Mouse (Mus musculus) intestine, embryonic 15.5 days (tissue): ENCODE data around the gene Ssbp2. TPM values are rescaled to one million over a fixed set of nuclear protein-coding genes. Genes with fewer than 3 reads are reported as not detected.

Source experiments
- ATAC-seq: fragments of 200-750 bp; cut with Nextera tagmentation; 2 replicates; pipeline ENCODE4 v1.8.0; 2017; ENCODE audit warnings: moderate TSS enrichment, moderate library complexity
- H3K27ac ChIP-seq: fragments of 300-500 bp; sonication (generic); 2 replicates; pipeline ENCODE4 v1.5.1; 2015; ENCODE audit warnings: mild to moderate bottlenecking, inconsistent platforms
- H3K27me3 ChIP-seq: fragments of 300-500 bp; sonication (generic); replicated peaks from 2 replicates; pipeline ENCODE4 v1.6.1; 2015; ENCODE audit warnings: inconsistent platforms
- H3K36me3 ChIP-seq: fragments of 300-500 bp; sonication (generic); 2 replicates; pipeline ENCODE4 v1.6.1; 2015; ENCODE audit warnings: inconsistent platforms
- H3K4me1 ChIP-seq: fragments of 300-500 bp; sonication (generic); replicated peaks from 2 replicates; pipeline ENCODE4 v1.6.1; 2015; ENCODE audit warnings: inconsistent platforms
- H3K4me2 ChIP-seq: fragments of 300-500 bp; sonication (generic); replicated peaks from 2 replicates; pipeline ENCODE4 v1.6.1; 2015; ENCODE audit warnings: mild to moderate bottlenecking, inconsistent platforms
- H3K4me3 ChIP-seq: fragments of 300-500 bp; sonication (generic); replicated peaks from 2 replicates; pipeline ENCODE4 v1.5.1; 2015; ENCODE audit warnings: inconsistent platforms
- H3K9ac ChIP-seq: fragments of 300-500 bp; sonication (generic); 2 replicates; pipeline ENCODE4 v1.6.1; 2015; ENCODE audit warnings: inconsistent platforms
- H3K9me3 ChIP-seq: fragments of 300-500 bp; sonication (generic); 2 replicates; pipeline ENCODE4 v1.6.1; 2016; ENCODE audit warnings: inconsistent platforms
- WGBS: fragments of 180-500 bp; shearing (Covaris S2); methylation state at CpG from one replicate; pipeline ENCODE4 v1.1.7; 2015; 5-methylcytosine and 5-hydroxymethylcytosine counted together
- polyA plus RNA-seq: library from polyadenylated mRNA; unstranded; fragments of >200 nt; fragmentation: Nextera tagmentation; extraction: Ambion mirVana; gene quantifications from 2 replicates; pipeline ENCODE4 v1.2.1, GENCODE M21; 2015

Gene Ssbp2
- polyA plus RNA-seq, 1 experiment from 2014 or later = 79.3 TPM

DNA sequence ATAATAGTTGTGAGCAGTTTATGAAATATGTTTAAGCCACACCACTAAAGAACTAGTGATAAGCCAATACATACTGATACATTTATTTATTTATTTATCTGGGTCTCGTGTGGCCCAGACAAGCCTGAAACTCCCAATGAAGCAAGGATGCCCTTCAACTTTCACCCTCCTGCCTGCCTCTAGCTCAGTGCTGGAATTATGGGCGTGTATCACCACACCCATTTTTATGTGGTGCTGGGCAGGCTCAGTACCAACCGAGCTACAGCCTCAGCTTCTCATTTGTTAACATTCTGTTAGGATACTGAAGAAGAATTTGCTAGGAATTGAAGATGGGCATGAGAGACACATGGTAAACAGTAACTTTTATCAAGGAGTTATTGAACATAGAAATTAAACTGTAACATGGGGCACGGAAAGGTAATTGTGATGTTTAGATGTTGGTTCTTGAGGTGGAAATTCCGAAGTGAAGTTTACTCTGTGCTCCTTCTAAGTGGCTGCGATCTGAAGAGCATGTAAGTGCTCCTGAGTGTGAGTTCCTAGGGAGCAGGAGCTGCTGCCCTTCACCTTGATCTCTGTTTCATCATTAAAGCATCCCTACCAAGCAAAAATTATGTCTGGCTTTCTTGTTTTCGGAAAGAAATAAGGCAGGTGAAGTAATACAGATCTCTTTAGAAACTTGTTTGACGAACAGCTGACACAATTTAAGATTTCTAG, 5.1 kb downstream of the Ssbp2 start:
- no peaks in the 10 kb centered on the region for H3K9me3 ChIP-seq
- WGBS = 69% methylated on average over 8 of the region's 8 CpGs
- ATAC-seq = no peak
- H3K4me2 ChIP-seq = no peak overlapping the region
- H3K9ac ChIP-seq = no peak overlapping the region
- H3K27me3 ChIP-seq = no peaks in the 10 kb centered on the region
- H3K27ac ChIP-seq = no peak overlapping the region
- H3K4me1 ChIP-seq = peaks cover 4% of the 10 kb centered on the region
- no peaks in the 10 kb centered on the region for H3K36me3 ChIP-seq
- H3K4me3 ChIP-seq = no peak overlapping the region

DNA sequence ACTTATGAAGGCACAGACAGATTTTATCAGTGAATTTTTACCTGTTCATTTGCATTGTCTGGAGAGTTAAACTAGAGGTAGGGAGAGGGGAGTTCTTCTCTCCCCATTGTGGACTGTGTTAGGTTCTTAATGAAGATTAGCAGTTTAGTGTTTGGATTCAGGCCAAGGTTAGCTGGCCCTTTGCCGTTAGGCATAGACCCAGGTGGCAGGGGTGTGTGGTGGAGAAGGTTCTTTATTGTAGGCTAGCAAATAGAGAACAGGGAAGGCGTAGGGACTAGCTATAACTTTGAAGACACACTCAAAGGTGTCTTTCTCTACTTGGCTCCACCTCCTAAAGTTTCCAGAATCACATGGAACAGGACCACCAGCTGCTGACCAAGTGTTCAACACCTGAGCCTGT, 11.5 kb downstream of the Ssbp2 start:
- H3K27me3 ChIP-seq = no peaks in the 10 kb centered on the region
- WGBS = 71% methylated on average over 2 of the region's 2 CpGs

DNA sequence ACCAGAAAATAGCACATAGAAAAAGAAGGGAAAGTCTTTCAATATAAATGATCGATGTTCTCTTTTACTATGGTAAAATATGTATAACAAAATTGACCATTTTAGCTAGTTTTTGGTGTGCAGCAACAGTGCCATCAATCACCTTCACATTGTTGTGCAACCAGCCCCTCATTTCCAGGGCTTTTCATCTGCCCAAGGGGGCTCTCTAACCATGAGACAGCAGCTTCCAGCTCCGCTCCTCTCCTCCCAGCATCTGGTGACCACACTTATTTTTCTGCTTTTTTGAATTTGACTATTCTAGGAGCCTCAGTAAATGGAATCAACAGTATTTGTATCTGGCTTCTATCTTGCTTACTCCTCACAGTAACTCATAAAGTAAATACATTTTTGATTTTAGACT, 11.9 kb downstream of the Ssbp2 start:
- Histone ChIP-seq H3K27ac (no peak overlapping the region), H3K9me3 (no peaks in the 10 kb centered on the region), H3K36me3 (no peaks in the 10 kb centered on the region), H3K4me2 (no peak overlapping the region), H3K9ac (no peak overlapping the region), H3K4me3 (no peak overlapping the region), H3K27me3 (no peaks in the 10 kb centered on the region), H3K4me1 (no peaks in the 10 kb centered on the region; the same call in 1 of the 2 replicates)
- ATAC-seq = no peak
- 89% methylated on average over 2 of the region's 2 CpGs for WGBS

More for the DNA sequence above, 11.5 kb downstream of the Ssbp2 start:
- Histone ChIP-seq H3K9ac (no peak overlapping the region), H3K4me3 (no peak overlapping the region), H3K9me3 (no peaks in the 10 kb centered on the region), H3K4me2 (no peak overlapping the region), H3K27ac (no peak overlapping the region), H3K4me1 (no peaks in the 10 kb centered on the region; the same call in 1 of the 2 replicates), H3K36me3 (no peaks in the 10 kb centered on the region)
- no peak for ATAC-seq

GRCm38 (mm10) chr13:91473527-91473926, 13.4 kb downstream of the Ssbp2 start:
- H3K27ac ChIP-seq = no peak overlapping the region
- ATAC-seq = no peak
- 53% methylated on average over 6 of the region's 6 CpGs for WGBS

GRCm38 (mm10) chr13:91474027-91474426, 13.9 kb downstream of the Ssbp2 start:
- Histone ChIP-seq H3K4me2 (no peak overlapping the region), H3K9me3 (no peaks in the 10 kb centered on the region), H3K27ac (no peak overlapping the region), H3K4me3 (no peak overlapping the region), H3K4me1 (no peaks in the 10 kb centered on the region; the same call in 1 of the 2 replicates), H3K9ac (no peak overlapping the region), H3K27me3 (no peaks in the 10 kb centered on the region), H3K36me3 (no peaks in the 10 kb centered on the region)
- ATAC-seq = no peak
- WGBS = 50% methylated on average over 1 of the region's 1 CpGs

More at GRCm38 (mm10) chr13:91473527-91473926, 13.4 kb downstream of the Ssbp2 start:
- Histone ChIP-seq H3K27me3 (no peaks in the 10 kb centered on the region), H3K4me2 (no peak overlapping the region), H3K9ac (no peak overlapping the region), H3K4me1 (no peaks in the 10 kb centered on the region; the same call in 1 of the 2 replicates), H3K36me3 (no peaks in the 10 kb centered on the region), H3K4me3 (no peak overlapping the region), H3K9me3 (no peaks in the 10 kb centered on the region)

- H3K4me3 ChIP-seq = no peak overlapping the region
- no peaks in the 10 kb centered on the region for H3K9me3 ChIP-seq
- H3K36me3 ChIP-seq = no peaks in the 10 kb centered on the region
- no peak overlapping the region for H3K9ac ChIP-seq
- H3K4me2 ChIP-seq = no peak overlapping the region
- ATAC-seq = no peak
- no peaks in the 10 kb centered on the region; the same call in 1 of the 2 replicates for H3K4me1 ChIP-seq
- H3K27ac ChIP-seq = no peak overlapping the region
- H3K27me3 ChIP-seq = no peaks in the 10 kb centered on the region
These were observed 15.8 kb downstream of the Ssbp2 start for GRCm38 (mm10) chr13:91475888-91476287.

GRCm38 (mm10) chr13:91476596-91477100, 16.6 kb downstream of the Ssbp2 start:
- H3K27ac ChIP-seq = no peak overlapping the region
- no peak overlapping the region for H3K4me3 ChIP-seq
- H3K9ac ChIP-seq = no peak overlapping the region
- ATAC-seq = no peak
- 89% methylated on average over 1 of the region's 1 CpGs for WGBS
- H3K4me2 ChIP-seq = no peak overlapping the region
- H3K36me3 ChIP-seq = no peaks in the 10 kb centered on the region
- no peaks in the 10 kb centered on the region; the same call in 1 of the 2 replicates for H3K4me1 ChIP-seq
- no peaks in the 10 kb centered on the region for H3K9me3 ChIP-seq
- no peaks in the 10 kb centered on the region for H3K27me3 ChIP-seq

- no peaks in the 10 kb centered on the region for H3K27me3 ChIP-seq
- H3K9ac ChIP-seq = no peak overlapping the region
- H3K4me2 ChIP-seq = no peak overlapping the region
- no peaks in the 10 kb centered on the region for H3K9me3 ChIP-seq
- no peak for ATAC-seq
- no peak overlapping the region for H3K27ac ChIP-seq
- 36% methylated on average over 4 of the region's 4 CpGs for WGBS
- no peaks in the 10 kb centered on the region for H3K36me3 ChIP-seq
- H3K4me3 ChIP-seq = no peak overlapping the region
- no peaks in the 10 kb centered on the region; the same call in 1 of the 2 replicates for H3K4me1 ChIP-seq
These were observed 17.9 kb downstream of the Ssbp2 start for GRCm38 (mm10) chr13:91478011-91478410.

GRCm38 (mm10) chr13:91484303-91484702, 24.2 kb downstream of the Ssbp2 start:
- Histone ChIP-seq H3K9ac (no peak overlapping the region), H3K27ac (no peak overlapping the region), H3K9me3 (no peaks in the 10 kb centered on the region), H3K27me3 (no peaks in the 10 kb centered on the region), H3K4me2 (no peak overlapping the region), H3K4me3 (no peak overlapping the region), H3K4me1 (no peaks in the 10 kb centered on the region), H3K36me3 (no peaks in the 10 kb centered on the region)
- no peak for ATAC-seq
- 73% methylated on average over 1 of the region's 1 CpGs for WGBS

DNA sequence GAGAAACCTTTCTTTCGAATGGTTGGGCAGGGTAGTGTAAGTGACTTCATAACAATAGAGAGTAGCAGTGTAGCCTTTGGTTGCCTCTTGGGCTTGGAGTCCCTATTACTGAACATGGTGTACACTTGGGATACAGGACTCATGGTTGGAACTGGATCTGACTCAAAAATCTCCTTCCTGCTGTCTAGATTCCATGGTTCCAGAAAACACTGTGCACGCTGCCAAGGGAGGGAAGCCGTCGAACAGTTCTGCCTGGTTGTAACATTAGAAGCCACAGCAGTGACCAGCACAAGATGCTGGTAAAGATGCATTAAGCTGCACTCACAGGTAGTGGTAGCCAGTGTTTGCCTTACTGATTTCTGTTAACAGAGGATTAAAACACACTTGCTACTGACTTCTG, 32.0 kb downstream of the Ssbp2 start:
- Histone ChIP-seq H3K4me1 (no peaks in the 10 kb centered on the region), H3K27ac (no peak overlapping the region), H3K4me3 (no peak overlapping the region), H3K36me3 (no peaks in the 10 kb centered on the region), H3K27me3 (no peaks in the 10 kb centered on the region), H3K9ac (no peak overlapping the region), H3K4me2 (no peak overlapping the region), H3K9me3 (no peaks in the 10 kb centered on the region)
- WGBS = 86% methylated on average over 4 of the region's 4 CpGs
- ATAC-seq = no peak

DNA sequence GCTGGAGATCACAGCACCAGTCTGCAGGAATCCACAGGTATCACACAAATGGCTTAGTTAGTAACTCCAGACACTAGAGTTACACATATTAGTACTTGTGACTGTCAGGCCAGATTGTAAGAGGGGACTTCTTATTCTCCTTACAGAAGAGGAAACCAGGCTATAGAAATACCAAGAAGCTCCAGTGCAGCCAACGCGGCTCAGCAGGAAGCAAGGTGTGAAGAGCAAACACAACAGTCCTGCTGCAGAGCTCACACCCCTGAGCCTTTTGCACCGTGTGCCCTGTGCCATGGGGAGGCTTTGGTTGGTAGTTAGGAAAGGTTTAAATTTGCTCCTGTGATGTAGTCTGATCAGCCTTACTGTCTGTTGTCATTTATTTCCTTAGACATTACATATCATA, 37.0 kb downstream of the Ssbp2 start:
- Histone ChIP-seq H3K27ac (no peak overlapping the region), H3K4me1 (no peaks in the 10 kb centered on the region)
- WGBS = 50% methylated on average over 3 of the region's 3 CpGs

DNA sequence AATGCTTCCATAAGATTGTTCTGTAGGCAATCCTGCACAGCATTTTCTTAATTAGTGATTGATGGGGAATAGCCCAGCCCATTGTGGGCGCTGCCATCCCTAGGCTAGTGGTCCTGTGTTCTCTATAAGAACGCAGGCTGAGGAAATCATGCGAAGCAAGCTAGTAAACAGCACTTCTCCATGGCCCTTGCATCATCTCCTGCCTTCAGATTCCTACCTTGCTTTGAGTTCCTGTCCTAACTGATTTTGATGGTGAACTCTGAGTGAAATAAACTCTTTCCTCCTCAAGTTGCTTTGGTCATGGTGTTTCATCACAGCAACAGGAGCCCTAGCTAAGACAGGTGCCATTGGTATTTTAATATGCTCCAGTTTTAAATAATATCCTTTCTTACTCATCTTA, 41.7 kb downstream of the Ssbp2 start:
- H3K27me3 ChIP-seq = no peaks in the 10 kb centered on the region
- no peak overlapping the region for H3K4me2 ChIP-seq
- H3K4me3 ChIP-seq = no peak overlapping the region
- no peak for ATAC-seq
- H3K36me3 ChIP-seq = no peaks in the 10 kb centered on the region
- no peak overlapping the region for H3K9ac ChIP-seq
- no peaks in the 10 kb centered on the region for H3K9me3 ChIP-seq
- H3K4me1 ChIP-seq = no peaks in the 10 kb centered on the region
- no peak overlapping the region for H3K27ac ChIP-seq
- WGBS = 93% methylated on average over 3 of the region's 3 CpGs

More for the DNA sequence above, 37.0 kb downstream of the Ssbp2 start:
- Histone ChIP-seq H3K9ac (no peak overlapping the region), H3K4me3 (no peak overlapping the region), H3K27me3 (no peaks in the 10 kb centered on the region), H3K4me2 (no peak overlapping the region), H3K9me3 (no peaks in the 10 kb centered on the region), H3K36me3 (no peaks in the 10 kb centered on the region)
- ATAC-seq = no peak
